ENCODE assay signal across 21 mouse cellular contexts in the genomic region with DNA sequence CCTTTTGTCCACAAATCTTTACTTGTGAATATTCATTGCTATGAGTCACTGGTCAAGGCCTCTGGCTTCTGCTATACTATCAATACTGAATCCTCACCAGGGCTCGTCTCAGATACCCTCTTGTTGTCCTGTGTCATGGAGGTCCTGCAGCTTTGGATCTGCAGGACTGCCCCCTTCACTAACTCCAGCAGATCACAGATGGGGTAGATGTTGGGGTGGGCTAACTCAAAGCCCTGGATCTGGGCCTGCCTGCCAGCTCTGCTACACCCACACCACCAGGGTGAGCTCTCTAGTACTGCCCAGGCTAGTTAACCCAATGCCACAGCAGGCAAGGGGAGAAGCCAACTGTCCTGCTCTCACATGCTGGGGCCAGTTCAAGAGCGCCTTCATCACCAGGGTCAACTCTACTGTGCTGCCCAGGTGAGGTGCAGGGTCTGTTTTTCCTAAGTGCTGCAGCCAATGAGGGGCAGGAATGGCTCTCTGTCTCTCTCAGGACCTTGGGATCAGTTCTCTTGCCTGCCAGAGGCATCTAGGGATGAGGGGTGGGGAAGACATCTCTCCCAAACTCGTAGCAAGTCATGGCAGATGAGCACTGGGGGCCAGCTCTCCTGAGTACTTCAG.
"Had no signal": no experiment of that assay in that cellular context is flagged by ENCODE, and none has a peak within 500 bp of the region (broad histone marks: within the 10 kb centered on the region; RNA-seq: fewer than 3 reads in every experiment).

No protein-coding gene starts in this region.

- H3K27me3 ChIP-seq: midbrain, embryonic 12.5 days; neural tube, embryonic 13.5 days; neural tube, embryonic 15.5 days; stomach, embryonic 15.5 days had no signal

- DNase-seq: lung, adult 18-20 months; lung, embryonic 14.5 days; lung, postnatal 10 days; lung, postnatal 4 days; midbrain, embryonic 14.5 days; retina, postnatal 1 day; right cerebral cortex, adult 18-20 months; right cerebral cortex, postnatal 25 days; right cerebral cortex, postnatal 4 days; spleen, adult 18-20 months; thymus, adult 2 months; thymus, postnatal 25 days; thymus, postnatal 4 days had no signal

- H3K36me3 ChIP-seq: midbrain, embryonic 10.5 days; midbrain, embryonic 12.5 days; neural tube, embryonic 13.5 days; neural tube, embryonic 15.5 days; stomach, embryonic 15.5 days had no signal

- H3K4me2 ChIP-seq: lung, embryonic 14.5 days; midbrain, embryonic 12.5 days; neural tube, embryonic 13.5 days; neural tube, embryonic 15.5 days; stomach, embryonic 15.5 days had no signal

- ATAC-seq: midbrain, embryonic 16.5 days had no signal

- H3K4me3 ChIP-seq: midbrain, embryonic 10.5 days; midbrain, embryonic 12.5 days; myocyte; neural tube, embryonic 13.5 days; neural tube, embryonic 15.5 days; stomach, embryonic 15.5 days had no signal

- H3K4me1 ChIP-seq: midbrain, embryonic 10.5 days; midbrain, embryonic 12.5 days; neural tube, embryonic 13.5 days; neural tube, embryonic 15.5 days; stomach, embryonic 15.5 days had no signal

- H3K9ac ChIP-seq: lung, embryonic 14.5 days; midbrain, embryonic 12.5 days; neural tube, embryonic 13.5 days; neural tube, embryonic 15.5 days; stomach, embryonic 15.5 days had no signal

- H3K27ac ChIP-seq: midbrain, embryonic 10.5 days; midbrain, embryonic 12.5 days; neural tube, embryonic 13.5 days; neural tube, embryonic 15.5 days; stomach, embryonic 15.5 days; stomach, postnatal 0 days had no signal

- H3K9me3 ChIP-seq: midbrain, embryonic 10.5 days; midbrain, embryonic 12.5 days; neural tube, embryonic 13.5 days; neural tube, embryonic 15.5 days; stomach, embryonic 15.5 days had no signal
